Mouse (Mus musculus) intestine, postnatal 0 days (tissue): ENCODE data around the gene Btbd9. TPM values are rescaled to one million over a fixed set of nuclear protein-coding genes. Genes with fewer than 3 reads are reported as not detected.

ENCODE experiments used
- ATAC-seq: fragments of 200-750 bp; cut with Nextera tagmentation; 2 replicates; pipeline ENCODE4 v1.8.0; 2017; ENCODE audit warnings: mild to moderate bottlenecking, moderate TSS enrichment, moderate library complexity
- H3K27ac ChIP-seq: fragments of 300-500 bp; sonication (generic); 2 replicates; pipeline ENCODE4 v1.5.1; 2014; ENCODE audit warnings: mild to moderate bottlenecking, low read depth, low read length, moderate library complexity
- H3K27me3 ChIP-seq: fragments of 300-500 bp; sonication (generic); replicated peaks from 2 replicates; pipeline ENCODE4 v1.6.1; 2014; ENCODE audit warnings: low read length, mixed read lengths; ENCODE audit not compliant: control insufficient read depth, insufficient read depth
- H3K36me3 ChIP-seq: fragments of 300-500 bp; sonication (generic); 2 replicates; pipeline ENCODE4 v1.6.1; 2014; ENCODE audit warnings: mild to moderate bottlenecking, moderate library complexity; ENCODE audit not compliant: control insufficient read depth, insufficient read depth
- H3K4me1 ChIP-seq: fragments of 300-500 bp; sonication (generic); replicated peaks from 2 replicates; pipeline ENCODE4 v1.6.1; 2014; ENCODE audit warnings: antibody characterized with exemption, low read length, mixed read lengths; ENCODE audit not compliant: control insufficient read depth, insufficient read depth
- H3K4me2 ChIP-seq: fragments of 300-500 bp; sonication (generic); replicated peaks from 2 replicates; pipeline ENCODE4 v1.6.1; 2014; ENCODE audit warnings: low read depth, mild to moderate bottlenecking, moderate library complexity
- H3K4me3 ChIP-seq: fragments of 300-500 bp; sonication (generic); 2 replicates; pipeline ENCODE4 v1.5.1; 2014; ENCODE audit warnings: low read depth, low read length
- H3K9ac ChIP-seq: fragments of 300-500 bp; sonication (generic); 2 replicates; pipeline ENCODE4 v1.6.1; 2014; ENCODE audit warnings: mild to moderate bottlenecking, low read depth, low read length
- H3K9me3 ChIP-seq: fragments of 300-500 bp; sonication (generic); 2 replicates; pipeline ENCODE4 v1.6.1; 2016; ENCODE audit warnings: mixed run types; ENCODE audit not compliant: control insufficient read depth
- CTCF ChIP-seq: sonication (generic); IDR thresholded peaks from 2 replicates; pipeline ENCODE4 v1.5.1; 2016; ENCODE audit warnings: low read depth, mild to moderate bottlenecking, control low read depth, antibody characterized with exemption, moderate library complexity
- WGBS: fragments of 180-500 bp; shearing (Covaris S2); extraction: QIAGEN DNeasy Blood & Tissue Kit; methylation state at CpG from one replicate; pipeline ENCODE4 v1.1.7; 2014; 5-methylcytosine and 5-hydroxymethylcytosine counted together
- polyA plus RNA-seq: library from polyadenylated mRNA; unstranded; fragments of >200 nt; fragmentation: Nextera tagmentation; extraction: Ambion mirVana; gene quantifications from 2 replicates; pipeline ENCODE4 v1.2.1, GENCODE M21; 2015

Btbd9 gene
- polyA plus RNA-seq, 1 experiment from 2014 or later = 35.9 TPM

DNA sequence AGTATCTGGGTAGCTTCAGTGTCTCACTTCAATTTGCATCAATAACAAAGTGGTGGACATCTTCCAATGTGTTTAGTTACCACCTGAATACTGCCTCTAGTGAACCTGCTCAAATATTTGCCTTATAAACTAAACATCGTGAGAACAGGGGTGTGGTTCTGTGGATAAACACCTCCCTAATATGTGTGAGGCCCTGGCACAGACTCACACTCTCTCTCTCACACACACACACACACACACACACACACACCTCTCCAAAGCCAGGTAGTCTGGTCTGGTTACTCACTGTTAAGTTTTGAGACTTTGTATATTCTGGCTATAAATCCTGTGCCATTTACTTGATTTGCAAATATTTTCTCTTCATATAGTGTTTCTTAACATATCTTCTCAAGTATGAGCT, 154.0 kb downstream of the Btbd9 start:
- 0 out of 2 replicates have a peak, but pooled peaks cover 5% of the 10 kb centered on the region for H3K4me1 ChIP-seq
- no peak for ATAC-seq
- H3K9me3 ChIP-seq = no peaks in the 10 kb centered on the region
- no peak overlapping the region for H3K4me2 ChIP-seq
- H3K27ac ChIP-seq = no peak overlapping the region
- H3K27me3 ChIP-seq = no peaks in the 10 kb centered on the region
- no peak overlapping the region for H3K4me3 ChIP-seq
- 12% methylated on average over 1 of the region's 1 CpGs for WGBS
- no peaks in the 10 kb centered on the region for H3K36me3 ChIP-seq
- H3K9ac ChIP-seq = no peak overlapping the region
- no peak for TF ChIP-seq CTCF

DNA sequence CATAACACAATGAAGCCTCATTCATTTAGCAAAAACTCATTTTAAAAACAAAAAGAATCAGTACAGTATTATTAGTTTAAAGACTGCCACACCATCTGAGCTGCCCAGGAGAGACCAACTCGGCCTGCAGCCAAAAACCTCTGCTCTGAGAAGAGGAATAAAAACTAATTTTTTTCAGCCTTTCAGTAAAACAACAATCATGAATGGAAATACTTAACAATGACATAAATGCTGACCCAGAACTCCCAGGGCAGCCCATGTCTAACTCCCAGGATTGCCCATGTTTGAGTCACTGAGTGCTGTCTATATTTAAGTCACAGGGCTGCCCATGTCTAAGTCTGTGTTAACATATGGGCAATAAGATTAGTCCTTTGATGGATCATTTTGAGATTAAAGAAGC, 155.0 kb downstream of the Btbd9 start:
- WGBS = 86% methylated on average over 1 of the region's 1 CpGs
- ATAC-seq = no peak
- Histone ChIP-seq H3K4me1 (peaks cover 8% of the 10 kb centered on the region; the same call in 1 of the 2 replicates), H3K4me2 (no peak overlapping the region), H3K9me3 (no peaks in the 10 kb centered on the region), H3K27ac (no peak overlapping the region), H3K4me3 (no peak overlapping the region), H3K27me3 (no peaks in the 10 kb centered on the region), H3K36me3 (no peaks in the 10 kb centered on the region), H3K9ac (no peak overlapping the region)
- no peak for TF ChIP-seq CTCF

DNA sequence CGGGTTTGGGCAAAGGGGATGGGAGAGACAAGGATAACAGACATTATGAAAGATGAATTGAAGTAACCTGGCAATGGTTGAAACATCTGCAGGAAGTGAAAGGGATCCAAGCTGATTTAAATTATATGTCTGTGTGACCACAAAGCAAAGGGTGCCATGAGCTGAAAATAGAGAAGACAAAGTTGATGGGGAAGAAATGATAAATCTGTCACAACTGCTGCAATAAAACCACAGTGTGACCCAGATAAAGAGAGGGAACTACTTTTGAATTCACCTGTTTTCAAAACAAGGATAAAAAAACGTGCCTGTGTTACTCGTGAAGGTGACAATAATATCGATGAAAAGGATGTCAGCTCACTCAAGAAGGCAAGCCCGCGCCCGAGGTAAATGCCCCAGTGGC, 156.8 kb downstream of the Btbd9 start:
- TF ChIP-seq CTCF = no peak
- Histone ChIP-seq H3K4me3 (no peak overlapping the region), H3K4me1 (peaks cover 12% of the 10 kb centered on the region), H3K9ac (no peak overlapping the region), H3K9me3 (no peaks in the 10 kb centered on the region), H3K27me3 (no peaks in the 10 kb centered on the region), H3K4me2 (no peak overlapping the region), H3K36me3 (no peaks in the 10 kb centered on the region), H3K27ac (no peak overlapping the region)
- WGBS = 82% methylated on average over 7 of the region's 7 CpGs
- no peak for ATAC-seq

DNA sequence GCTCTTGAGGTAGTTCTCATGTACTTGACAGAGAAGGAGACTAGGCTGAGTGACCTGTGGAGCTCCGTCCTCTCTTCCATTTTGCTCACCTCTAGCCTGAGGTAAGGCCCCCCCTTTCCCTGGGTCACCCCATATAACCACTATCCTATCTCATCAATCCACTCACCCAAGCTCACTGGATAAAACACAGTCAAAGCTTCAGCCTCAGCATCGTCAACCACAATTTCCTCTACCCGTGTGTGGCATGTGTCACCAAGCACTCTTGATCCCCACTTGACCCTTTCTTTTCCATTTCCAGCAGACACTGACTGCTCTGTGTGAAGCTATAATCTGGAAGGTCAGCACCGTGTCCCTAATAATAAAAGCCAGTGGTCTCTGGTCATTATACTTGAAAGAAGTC, 157.8 kb downstream of the Btbd9 start:
- H3K36me3 ChIP-seq = no peaks in the 10 kb centered on the region
- no peaks in the 10 kb centered on the region for H3K27me3 ChIP-seq
- peaks cover 12% of the 10 kb centered on the region for H3K4me1 ChIP-seq
- no peak for TF ChIP-seq CTCF
- no peak for ATAC-seq
- H3K4me2 ChIP-seq = no peak overlapping the region
- H3K4me3 ChIP-seq = no peak overlapping the region
- WGBS = 66% methylated on average over 4 of the region's 4 CpGs
- no peak overlapping the region for H3K9ac ChIP-seq
- no peaks in the 10 kb centered on the region for H3K9me3 ChIP-seq
- peak overlapping the region; percentile 80; the same call in 1 of the 2 replicates for H3K27ac ChIP-seq

DNA sequence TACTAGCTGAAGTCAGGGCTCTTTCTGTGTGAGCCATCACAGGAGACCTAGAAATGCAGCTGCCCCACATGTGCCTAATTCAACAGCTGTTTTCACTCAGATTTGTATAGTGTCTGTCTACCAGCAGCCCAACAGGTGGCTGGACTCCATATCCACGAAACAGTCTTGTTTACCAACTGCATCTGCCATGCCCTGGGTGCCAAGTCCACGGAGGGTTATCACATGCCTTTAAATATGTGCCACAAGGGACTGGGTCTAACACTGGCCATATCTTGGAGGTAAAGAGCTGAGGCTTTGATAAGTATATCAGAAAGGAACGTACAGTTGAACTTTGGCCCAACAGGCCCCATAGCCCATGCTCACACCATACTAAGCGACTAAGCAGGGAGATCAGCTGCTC, 159.2 kb downstream of the Btbd9 start:
- peaks cover 12% of the 10 kb centered on the region for H3K4me1 ChIP-seq
- H3K9me3 ChIP-seq = no peaks in the 10 kb centered on the region
- peak; percentile 96 for ATAC-seq
- no peak for TF ChIP-seq CTCF
- H3K4me3 ChIP-seq = no peak overlapping the region
- H3K4me2 ChIP-seq = no peak overlapping the region
- H3K9ac ChIP-seq = no peak overlapping the region
- H3K27me3 ChIP-seq = no peaks in the 10 kb centered on the region
- WGBS = 25% methylated on average over 4 of the region's 4 CpGs
- peak overlapping the region; percentile 75 for H3K27ac ChIP-seq
- H3K36me3 ChIP-seq = no peaks in the 10 kb centered on the region

DNA sequence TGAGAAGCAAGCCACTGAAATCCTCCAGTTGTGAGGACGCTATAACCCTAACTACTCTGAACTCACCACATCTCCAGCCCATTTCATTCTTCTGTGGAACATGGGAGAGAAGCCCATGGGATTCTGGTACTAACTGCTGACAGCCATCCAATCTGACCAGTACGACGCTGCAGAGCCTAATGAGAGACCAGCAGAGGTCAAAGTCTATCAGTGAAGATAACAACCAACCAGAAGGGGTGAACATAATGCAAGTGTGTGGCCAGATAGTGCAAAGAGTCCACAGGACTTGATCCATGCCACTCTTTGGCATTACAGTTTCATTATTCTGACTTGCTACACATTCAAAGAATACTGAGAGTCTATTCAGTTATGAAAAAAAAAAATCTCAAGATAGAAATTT, 160.6 kb downstream of the Btbd9 start:
- Histone ChIP-seq H3K27me3 (no peaks in the 10 kb centered on the region), H3K9ac (no peak overlapping the region), H3K4me1 (peaks cover 12% of the 10 kb centered on the region), H3K4me2 (no peak overlapping the region), H3K9me3 (no peaks in the 10 kb centered on the region), H3K36me3 (no peaks in the 10 kb centered on the region), H3K4me3 (no peak overlapping the region), H3K27ac (peak overlapping the region; percentile 57; the same call in 1 of the 2 replicates)
- ATAC-seq = peak; percentile 56
- 49% methylated on average over 3 of the region's 3 CpGs for WGBS
- no peak for TF ChIP-seq CTCF

DNA sequence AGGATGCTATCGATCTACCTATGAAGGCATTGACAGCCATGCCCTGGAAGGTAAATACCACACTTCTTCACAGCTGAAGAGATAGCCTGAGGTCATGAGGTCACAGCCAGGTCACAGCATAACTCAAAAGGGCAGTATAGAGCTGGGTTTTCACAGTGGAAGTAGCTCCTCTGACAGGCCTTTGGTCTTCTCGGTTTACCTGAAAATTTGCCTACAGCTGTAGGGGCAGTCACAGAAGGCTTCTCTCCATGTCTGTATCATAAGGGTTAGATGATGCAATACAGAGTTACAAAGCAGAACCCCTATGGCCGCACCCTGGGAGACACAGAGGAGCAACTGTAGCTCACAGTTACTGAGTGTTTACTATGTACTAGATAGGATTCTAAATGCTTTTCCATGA, 163.3 kb downstream of the Btbd9 start:
- no peak for ATAC-seq
- Histone ChIP-seq H3K27ac (no peak overlapping the region), H3K27me3 (no peaks in the 10 kb centered on the region), H3K4me1 (peaks cover 9% of the 10 kb centered on the region), H3K9ac (no peak overlapping the region), H3K4me3 (no peak overlapping the region), H3K9me3 (no peaks in the 10 kb centered on the region), H3K36me3 (no peaks in the 10 kb centered on the region), H3K4me2 (no peak overlapping the region)
- WGBS = 64% methylated on average over 3 of the region's 3 CpGs
- TF ChIP-seq CTCF = no peak
